ENCODE assay signal across 40 mouse cellular contexts in genomic region chr2:164135367-164135766, GRCm38 (mm10). TPM values are rescaled to one million over a fixed set of nuclear protein-coding genes. Genes with fewer than 3 reads are reported as not detected.
A peak's percentile ranks its signal among the peaks of the same experiment; 100 is the strongest.
DNase-seq lines count a peak whose midpoint lies in the region; ATAC-seq lines count a peak whose summit lies in the region.
"Had no signal": no experiment of that assay in that cellular context is flagged by ENCODE, and none has a peak within 500 bp of the region (broad histone marks: within the 10 kb centered on the region; RNA-seq: fewer than 3 reads in every experiment).

No protein-coding gene starts in this region.

- WGBS in heart, embryonic 15.5 days, result 68% methylated on average over 1 of the region's 1 CpGs
- 80% methylated on average over 1 of the region's 1 CpGs for WGBS in heart, embryonic 12.5 days

- peaks cover 32% of the 10 kb centered on the region for H3K4me1 ChIP-seq in heart, embryonic 15.5 days (replicated peaks)
- H3K4me1 ChIP-seq in heart, embryonic 12.5 days (replicated peaks), result peaks cover 40% of the 10 kb centered on the region
- H3K4me1 ChIP-seq: forebrain, embryonic 15.5 days; liver, embryonic 13.5 days; neural tube, embryonic 12.5 days had no signal

- DNase-seq in kidney, postnatal 14 days, result peak; percentile 45
- no peak for DNase-seq in kidney, adult 18-20 months
- DNase-seq in lung, postnatal 36 days, result peak; percentile 12
- no peak for DNase-seq in lung, adult 18-20 months
- no peak for DNase-seq in gastrocnemius, postnatal 36 days
- DNase-seq: adrenal gland, postnatal 14 days; cerebellum, adult 11 months; cerebellum, adult 9-11 months; embryo, embryonic 11 days; gastrocnemius, postnatal 25 days; heart, postnatal 4 days; layer of hippocampus, adult 9-11 months; liver, embryonic 13.5 days; right cerebral cortex, adult 18-20 months; spleen, adult 18-20 months; thymus, adult 18-20 months; thymus, postnatal 25 days had no signal

- 0 out of 2 replicates have a peak overlapping the region, but pooled peaks have one; percentile 0 for H3K27ac ChIP-seq in heart, embryonic 15.5 days
- H3K27ac ChIP-seq in heart, embryonic 12.5 days (ENCODE audit: poor library complexity, severe bottlenecking), result no peak overlapping the region
- H3K27ac ChIP-seq: forebrain, embryonic 10.5 days; forebrain, embryonic 15.5 days; hindbrain, embryonic 13.5 days; limb, embryonic 10.5 days; limb, embryonic 15.5 days; liver, embryonic 13.5 days; lung, embryonic 15.5 days; midbrain, embryonic 12.5 days; neural tube, embryonic 12.5 days; stomach, postnatal 0 days had no signal

- no peak overlapping the region for H3K4me3 ChIP-seq in heart, embryonic 15.5 days
- no peak overlapping the region for H3K4me3 ChIP-seq in heart, embryonic 12.5 days
- H3K4me3 ChIP-seq: embryonic facial prominence, embryonic 13.5 days; forebrain, embryonic 10.5 days; forebrain, embryonic 15.5 days; hindbrain, embryonic 13.5 days; limb, embryonic 10.5 days; limb, embryonic 15.5 days; liver, embryonic 13.5 days; lung, embryonic 15.5 days; megakaryocyte, embryonic 14.5 days; midbrain, embryonic 12.5 days; myocyte; neural tube, embryonic 12.5 days had no signal

- no peaks in the 10 kb centered on the region for H3K9me3 ChIP-seq in heart, embryonic 15.5 days (replicated peaks)
- no peaks in the 10 kb centered on the region for H3K9me3 ChIP-seq in heart, embryonic 12.5 days (replicated peaks)
- H3K9me3 ChIP-seq: embryonic facial prominence, embryonic 13.5 days; forebrain, embryonic 10.5 days; forebrain, embryonic 15.5 days; hindbrain, embryonic 13.5 days; limb, embryonic 10.5 days; limb, embryonic 15.5 days; liver, embryonic 13.5 days; lung, embryonic 15.5 days; megakaryocyte, embryonic 14.5 days; midbrain, embryonic 12.5 days; neural tube, embryonic 12.5 days had no signal

- H3K27me3 ChIP-seq in heart, embryonic 15.5 days, result no peaks in the 10 kb centered on the region
- no peaks in the 10 kb centered on the region for H3K27me3 ChIP-seq in heart, embryonic 12.5 days (replicated peaks)
- H3K27me3 ChIP-seq: embryonic facial prominence, embryonic 13.5 days; forebrain, embryonic 15.5 days; hindbrain, embryonic 13.5 days; limb, embryonic 15.5 days; liver, embryonic 13.5 days; lung, embryonic 15.5 days; megakaryocyte, embryonic 14.5 days; midbrain, embryonic 12.5 days; neural tube, embryonic 12.5 days; Patski had no signal

- no peak for ATAC-seq in heart, embryonic 15.5 days (replicated peaks; ENCODE audit: insufficient number of reproducible peaks, insufficient read depth, low FRiP score, low read depth)
- ATAC-seq in heart, embryonic 12.5 days (ENCODE audit: insufficient number of reproducible peaks, low FRiP score), result no peak
- ATAC-seq: forebrain, embryonic 15.5 days; Patski had no signal

- H3K36me3 ChIP-seq in heart, embryonic 15.5 days, result no peaks in the 10 kb centered on the region
- H3K36me3 ChIP-seq in heart, embryonic 12.5 days, result peaks cover 8% of the 10 kb centered on the region
- H3K36me3 ChIP-seq: forebrain, embryonic 15.5 days; lung, embryonic 15.5 days had no signal

- no peak overlapping the region for H3K9ac ChIP-seq in heart, embryonic 15.5 days
- no peak overlapping the region for H3K9ac ChIP-seq in heart, embryonic 12.5 days
- H3K9ac ChIP-seq: embryonic facial prominence, embryonic 13.5 days; forebrain, embryonic 15.5 days; hindbrain, embryonic 13.5 days; limb, embryonic 15.5 days; liver, embryonic 13.5 days; lung, embryonic 15.5 days; midbrain, embryonic 12.5 days; neural tube, embryonic 12.5 days had no signal

- H3K4me2 ChIP-seq in heart, embryonic 15.5 days, result no peak overlapping the region
- H3K4me2 ChIP-seq in heart, embryonic 12.5 days, result no peak overlapping the region
- H3K4me2 ChIP-seq: embryonic facial prominence, embryonic 13.5 days; forebrain, embryonic 15.5 days; hindbrain, embryonic 13.5 days; limb, embryonic 15.5 days; liver, embryonic 13.5 days; lung, embryonic 15.5 days; midbrain, embryonic 12.5 days; neural tube, embryonic 12.5 days had no signal

- intact Hi-C loops in gastrocnemius, postnatal 36 days (cut with DNase I), result loop anchor here (2.0 kb wide), 1 partner anchor 53 kb away; no protein-coding TSS in a partner anchor

RNA-seq across cellular contexts. Expression of gene Kcns1, which starts 35.5 kb away (rescaled TPM):
- 0.20 and 0.24 TPM in 2 replicates for polyA plus RNA-seq in heart, embryonic 15.5 days (2015; fragmentation: Nextera tagmentation; extraction: Ambion mirVana)
- 0.15 and 0.18 TPM in 2 replicates for polyA plus RNA-seq in heart, embryonic 12.5 days (2016; fragmentation: Nextera tagmentation; extraction: Ambion mirVana)
- total RNA-seq in gastrocnemius, postnatal 36 days (2021), result under 1 TPM; 0.46 to 0.67 TPM
- total RNA-seq: adrenal gland, postnatal 14 days; MEL had no signal
- polyA plus RNA-seq: forebrain, embryonic 10.5 days; liver, embryonic 13.5 days; lung, embryonic 15.5 days; myocyte; Patski had no signal

RNA-seq across cellular contexts. Expression of gene Wfdc5, which starts 47.2 kb away (rescaled TPM):
- not detected in 2 replicates for polyA plus RNA-seq in heart, embryonic 15.5 days (2015; fragmentation: Nextera tagmentation; extraction: Ambion mirVana)
- polyA plus RNA-seq in heart, embryonic 12.5 days (2016; fragmentation: Nextera tagmentation; extraction: Ambion mirVana), result not detected in 2 replicates
- under 1 TPM in 1 of 2 experiments, not detected in 1; 0.20 TPM for total RNA-seq in gastrocnemius, postnatal 36 days (2021)
- total RNA-seq: adrenal gland, postnatal 14 days; gastrocnemius, postnatal 25 days; heart, adult 18-20 months; heart, postnatal 4 days; left cerebral cortex, postnatal 10 days; MEL; midbrain, postnatal 0 days had no signal
- polyA plus RNA-seq: embryonic facial prominence, embryonic 13.5 days; forebrain, embryonic 10.5 days; forebrain, embryonic 15.5 days; frontal cortex, adult 2 months; heart, embryonic 14.5 days; hindbrain, embryonic 13.5 days; kidney, embryonic 16.5 days; limb, embryonic 10.5 days; liver, embryonic 13.5 days; lung, embryonic 15.5 days; midbrain, embryonic 12.5 days; midbrain, postnatal 0 days; myocyte; neural tube, embryonic 12.5 days had no signal

RNA-seq across cellular contexts. Expression of gene Wfdc12, which starts 55.0 kb away (rescaled TPM):
- polyA plus RNA-seq in heart, embryonic 15.5 days (2015; fragmentation: Nextera tagmentation; extraction: Ambion mirVana), result not detected in 2 replicates
- not detected in 2 replicates for polyA plus RNA-seq in heart, embryonic 12.5 days (2016; fragmentation: Nextera tagmentation; extraction: Ambion mirVana)
- total RNA-seq in gastrocnemius, postnatal 36 days (2021), result not detected
- total RNA-seq: gastrocnemius, adult 18-20 months; gastrocnemius, postnatal 25 days; heart, adult 18-20 months; heart, postnatal 4 days; left cerebral cortex, postnatal 10 days; MEL; midbrain, postnatal 0 days had no signal
- polyA plus RNA-seq: embryonic facial prominence, embryonic 13.5 days; forebrain, embryonic 10.5 days; forebrain, embryonic 15.5 days; frontal cortex, adult 2 months; heart, embryonic 14.5 days; hindbrain, embryonic 13.5 days; kidney, embryonic 16.5 days; limb, embryonic 10.5 days; liver, embryonic 13.5 days; lung, embryonic 15.5 days; midbrain, embryonic 12.5 days; midbrain, postnatal 0 days; myocyte; neural tube, embryonic 12.5 days; Patski had no signal

Comparison
In these comparisons a context has a peak if more than half of its experiments do, and no peak if none do; other contexts are left out.
1. DNase-seq: peak in kidney, postnatal 14 days (single experiment) and lung, postnatal 36 days (single experiment); none in kidney, adult 18-20 months (single experiment), lung, adult 18-20 months (0 of 2) and gastrocnemius, postnatal 36 days (0 of 2).